In the genomic region with DNA sequence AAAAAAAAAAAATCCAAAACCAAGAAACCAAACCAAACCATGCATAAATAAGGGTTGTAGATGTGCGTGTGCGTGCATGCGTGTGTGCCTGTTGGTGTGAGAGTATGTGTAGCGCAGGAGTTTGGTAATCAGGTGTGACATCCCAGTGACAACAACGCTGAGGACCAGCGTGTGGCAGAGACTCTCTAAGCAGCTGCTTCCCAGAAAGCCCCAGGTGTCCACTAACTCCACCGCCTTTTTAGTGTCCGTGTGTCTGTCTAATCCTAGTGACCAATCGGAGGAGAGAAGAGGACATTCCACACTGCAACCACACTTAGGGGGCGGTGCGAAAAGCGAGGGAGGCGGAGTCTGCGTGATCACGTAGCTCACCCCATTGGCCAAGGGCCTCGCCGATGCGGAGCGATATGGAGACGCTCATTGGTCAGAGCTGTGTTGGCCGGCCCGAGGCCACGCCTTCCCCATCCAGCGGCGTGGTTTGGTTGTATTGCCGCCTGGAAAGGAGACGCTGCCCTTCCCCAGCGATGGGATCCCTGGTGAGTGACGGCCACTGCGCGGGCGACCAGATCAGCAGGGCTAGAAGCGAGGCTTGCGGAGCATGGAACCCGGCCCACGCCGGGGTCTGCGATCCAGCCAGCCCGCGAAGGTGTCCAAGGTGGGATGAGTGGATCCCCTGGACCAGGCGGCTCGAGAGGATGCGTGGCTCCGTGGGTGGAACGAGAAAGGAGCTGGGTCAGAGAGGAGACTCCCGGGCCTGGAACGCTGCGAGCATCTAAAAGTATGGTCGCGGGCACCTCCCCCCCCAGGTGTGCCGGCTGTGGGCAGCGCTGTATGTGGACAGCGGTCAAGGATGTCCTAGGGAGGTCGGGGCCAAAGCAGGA, we compare ENCODE assay signal across 8 mouse cellular contexts. TPM values are rescaled to one million over a fixed set of nuclear protein-coding genes. Genes with fewer than 3 reads are reported as not detected.
DNase-seq lines count a peak whose midpoint lies in the region; ATAC-seq and TF ChIP-seq lines count a peak whose summit lies in the region.

TSS of gene Miga2 (plus strand) at position 461 of the 878 bp plus-strand sequence.

- ATAC-seq in embryonic facial prominence, embryonic 14.5 days (ENCODE audit: low read depth): peak; percentile 99
- ATAC-seq in limb, embryonic 13.5 days (ENCODE audit: low FRiP score, low read depth): peak; percentile 99
- ATAC-seq in midbrain, embryonic 16.5 days: peak; percentile 98

- no peaks in the 10 kb centered on the region for H3K79me2 ChIP-seq in heart, adult 2 months (replicated peaks; ENCODE audit: control insufficient read depth, insufficient read depth, low read length)

- WGBS in embryonic facial prominence, embryonic 14.5 days: 0% methylated on average over 44 of the region's 54 CpGs
- under 1% methylated on average over 54 of the region's 54 CpGs for WGBS in heart, adult 2 months
- under 1% methylated on average over 54 of the region's 54 CpGs for WGBS in limb, embryonic 13.5 days
- under 1% methylated on average over 54 of the region's 54 CpGs for WGBS in midbrain, embryonic 16.5 days

- peaks cover 11% of the 10 kb centered on the region for H3K4me1 ChIP-seq in embryonic facial prominence, embryonic 14.5 days (ENCODE audit: control insufficient read depth, insufficient read depth, low read length)
- peaks cover 4% of the 10 kb centered on the region for H3K4me1 ChIP-seq in heart, adult 2 months (ENCODE audit: control insufficient read depth, insufficient read depth, low read length)
- peaks cover 14% of the 10 kb centered on the region for H3K4me1 ChIP-seq in limb, embryonic 13.5 days
- H3K4me1 ChIP-seq in midbrain, embryonic 16.5 days (ENCODE audit: control insufficient read depth, insufficient read depth, low read length): peaks cover 16% of the 10 kb centered on the region

- peak; percentile 90 for TF ChIP-seq POLR2A in heart, adult 2 months (IDR thresholded peaks at IDR 0.05; ENCODE audit: insufficient read depth, low read depth, low read length)

- peak; percentile 22 for TF ChIP-seq CTCF in heart, adult 2 months (IDR thresholded peaks at IDR 0.05)

- peak within 1 kb of the TSS; percentile 95 for H3K4me3 ChIP-seq in embryonic facial prominence, embryonic 14.5 days (ENCODE audit: low read depth, low read length)
- H3K4me3 ChIP-seq in heart, adult 2 months: peak within 1 kb of the TSS; percentile 99
- peak within 1 kb of the TSS; percentile 97 for H3K4me3 ChIP-seq in limb, embryonic 13.5 days
- H3K4me3 ChIP-seq in midbrain, embryonic 16.5 days (ENCODE audit: low read depth, low read length): peak within 1 kb of the TSS; percentile 71

- peak within 1 kb of the TSS; percentile 93 for H3K4me2 ChIP-seq in embryonic facial prominence, embryonic 14.5 days (ENCODE audit: low read depth, low read length)
- H3K4me2 ChIP-seq in limb, embryonic 13.5 days (replicated peaks): peak within 1 kb of the TSS; percentile 98
- peak within 1 kb of the TSS; percentile 88 for H3K4me2 ChIP-seq in midbrain, embryonic 16.5 days (ENCODE audit: low read length)

- H3K27me3 ChIP-seq in embryonic facial prominence, embryonic 14.5 days (replicated peaks; ENCODE audit: control insufficient read depth, insufficient read depth, low read length): no peaks in the 10 kb centered on the region
- H3K27me3 ChIP-seq in heart, adult 2 months (ENCODE audit: control insufficient read depth, insufficient read depth, low read length): no peaks in the 10 kb centered on the region
- H3K27me3 ChIP-seq in limb, embryonic 13.5 days: no peaks in the 10 kb centered on the region
- H3K27me3 ChIP-seq in midbrain, embryonic 16.5 days (ENCODE audit: control insufficient read depth, insufficient read depth, low read depth, low read length): no peaks in the 10 kb centered on the region

- intact Hi-C loops in heart, adult 2 months (cut with DNase I): loop anchor here (2.0 kb wide), 2 partner anchors 27 to 51 kb away; partner anchors contain the start of gene Crat

- peak; percentile 29; the same call in 1 of the 2 replicates for TF ChIP-seq EP300 in heart, adult 2 months (IDR thresholded peaks at IDR 0.05; ENCODE audit: insufficient read depth, low read depth, low read length)

- no peaks in the 10 kb centered on the region for H3K9me3 ChIP-seq in embryonic facial prominence, embryonic 14.5 days (ENCODE audit: control insufficient read depth, low read length)
- no peaks in the 10 kb centered on the region for H3K9me3 ChIP-seq in limb, embryonic 13.5 days
- no peaks in the 10 kb centered on the region for H3K9me3 ChIP-seq in midbrain, embryonic 16.5 days (replicated peaks; ENCODE audit: control insufficient read depth, low read length, poor library complexity, severe bottlenecking)

- H3K27ac ChIP-seq in embryonic facial prominence, embryonic 14.5 days (replicated peaks; ENCODE audit: low read depth, low read length): peak within 1 kb of the TSS; percentile 72
- H3K27ac ChIP-seq in heart, adult 2 months: peak within 1 kb of the TSS; percentile 93
- peak within 1 kb of the TSS; percentile 52; the same call in 1 of the 2 replicates for H3K27ac ChIP-seq in limb, embryonic 13.5 days
- H3K27ac ChIP-seq in midbrain, embryonic 16.5 days (ENCODE audit: low read length): peak within 1 kb of the TSS; percentile 80

- H3K36me3 ChIP-seq in embryonic facial prominence, embryonic 14.5 days (ENCODE audit: control insufficient read depth, insufficient read depth, low read length): peaks cover 25% of the 10 kb centered on the region
- H3K36me3 ChIP-seq in heart, adult 2 months (ENCODE audit: control insufficient read depth, insufficient read depth, low read length): no peaks in the 10 kb centered on the region
- H3K36me3 ChIP-seq in limb, embryonic 13.5 days: peaks cover 22% of the 10 kb centered on the region
- peaks cover 11% of the 10 kb centered on the region for H3K36me3 ChIP-seq in midbrain, embryonic 16.5 days (ENCODE audit: control insufficient read depth, insufficient read depth, low read length)

- DNase-seq in 3T3-L1 (ENCODE audit: low read depth, low spot score): peak; percentile 99
- DNase-seq in adrenal gland, postnatal 4 days (ENCODE audit: low spot score in 2 of 2): peak; percentile 94 to 97
- peak; percentile 100 for DNase-seq in embryonic facial prominence, embryonic 14.5 days (ENCODE audit: low spot score)
- peak; percentile 98 to 99 for DNase-seq in heart, adult 2 months
- peak; percentile 100 for DNase-seq in kidney, adult 8-10 months
- peak; percentile 93 to 98 for DNase-seq in spleen, postnatal 10 days (ENCODE audit: low spot score in 2 of 2)

- H3K9ac ChIP-seq in embryonic facial prominence, embryonic 14.5 days (ENCODE audit: low read depth, low read length): peak within 1 kb of the TSS; percentile 82
- peak within 1 kb of the TSS; percentile 76 for H3K9ac ChIP-seq in heart, adult 2 months (ENCODE audit: low read depth, low read length)
- peak within 1 kb of the TSS; percentile 92 for H3K9ac ChIP-seq in limb, embryonic 13.5 days
- H3K9ac ChIP-seq in midbrain, embryonic 16.5 days (ENCODE audit: low read depth, low read length): peak within 1 kb of the TSS; percentile 82

RNA-seq across cellular contexts. Expression of gene Miga2, which starts in this region (rescaled TPM):
- total RNA-seq in adrenal gland, postnatal 4 days (2021): 10 to 100 TPM; 65.1 to 71.1 TPM
- polyA plus RNA-seq in embryonic facial prominence, embryonic 14.5 days (2014; fragmentation: Nextera tagmentation; extraction: Ambion mirVana): 17.6 and 18.8 TPM in 2 replicates
- total RNA-seq in heart, adult 2 months (2021): 10 to 100 TPM; 74.2 to 90.3 TPM
- polyA plus RNA-seq in heart, adult 2 months (2012; rRNA removed): 64.3 and 98.7 TPM in 2 replicates
- 24.3 and 26.6 TPM in 2 replicates for polyA plus RNA-seq in limb, embryonic 13.5 days (2015; fragmentation: Nextera tagmentation; extraction: Ambion mirVana)
- 32.9 and 35.0 TPM in 2 replicates for polyA plus RNA-seq in midbrain, embryonic 16.5 days (2015; fragmentation: Nextera tagmentation; extraction: Ambion mirVana)

Comparison
In these comparisons a context has a peak if more than half of its experiments do, and no peak if none do; other contexts are left out.
1. Peak in every context shown above with its lines: DNase-seq, ATAC-seq, H3K4me3 ChIP-seq and H3K27ac ChIP-seq.